Mouse (Mus musculus): ENCODE data around the gene Ttll10.

Gene Ttll10

GRCm38 (mm10) chr4:156024184-156024583, 35.0 kb downstream of the Ttll10 start:
- DNase-seq (ENCODE audit: inconsistent ontology term): no peak

- DNase-seq (ENCODE audit: inconsistent ontology term): no peak
These were observed 35.7 kb downstream of the Ttll10 start for GRCm38 (mm10) chr4:156023520-156023919.

GRCm38 (mm10) chr4:156021942-156022419, 37.2 kb downstream of the Ttll10 start:
- no peak for DNase-seq (ENCODE audit: inconsistent ontology term)

- no peak for DNase-seq (ENCODE audit: inconsistent ontology term)
These were observed 37.8 kb downstream of the Ttll10 start for GRCm38 (mm10) chr4:156021381-156021780.

- DNase-seq (ENCODE audit: inconsistent ontology term): no peak
These were observed 39.4 kb downstream of the Ttll10 start for GRCm38 (mm10) chr4:156019771-156020170.

- DNase-seq (ENCODE audit: inconsistent ontology term): no peak
These were observed 44.8 kb downstream of the Ttll10 start for GRCm38 (mm10) chr4:156014436-156014835.

GRCm38 (mm10) chr4:156013637-156014036, 45.6 kb downstream of the Ttll10 start, which contains the start of gene Tnfrsf4:
Gene Tnfrsf4, plus strand, starts transcription at chr4:156013843.
- no peak for DNase-seq (ENCODE audit: inconsistent ontology term)

- no peak for DNase-seq (ENCODE audit: inconsistent ontology term)
These were observed 50.8 kb downstream of the Ttll10 start for GRCm38 (mm10) chr4:156008369-156008768.

- DNase-seq (ENCODE audit: inconsistent ontology term): no peak
These were observed 55.1 kb downstream of the Ttll10 start for GRCm38 (mm10) chr4:156004109-156004508.

- DNase-seq (ENCODE audit: inconsistent ontology term): no peak
These were observed 65.6 kb downstream of the Ttll10 start for GRCm38 (mm10) chr4:155993606-155994005.

GRCm38 (mm10) chr4:155992906-155993547, 66.2 kb downstream of the Ttll10 start:
- peak; percentile 95 for DNase-seq (ENCODE audit: inconsistent ontology term)

GRCm38 (mm10) chr4:155992241-155992905, 66.8 kb downstream of the Ttll10 start, which contains the start of the genes B3galt6 and Sdf4:
Gene B3galt6, minus strand, starts transcription at chr4:155992649.
Gene Sdf4, plus strand, starts transcription at chr4:155992872.
- peak; percentile 94 for DNase-seq (ENCODE audit: inconsistent ontology term)

- no peak for DNase-seq (ENCODE audit: inconsistent ontology term)
These were observed 67.3 kb downstream of the Ttll10 start for GRCm38 (mm10) chr4:155991908-155992230.

GRCm38 (mm10) chr4:155991211-155991907, 67.9 kb downstream of the Ttll10 start:
- no peak for DNase-seq (ENCODE audit: inconsistent ontology term)

All from Muller cell, postnatal 12 days (primary cell).